Mouse (Mus musculus) myocyte (in vitro differentiated cells): Measurements from ENCODE around the gene 9430015G10Rik. TPM values are rescaled to one million over a fixed set of nuclear protein-coding genes. Genes with fewer than 3 reads are reported as not detected.

Source experiments
- H3K27me3 ChIP-seq: one replicate; pipeline ENCODE4 v1.6.1; 2011; ENCODE audit not compliant: control insufficient read depth, insufficient read depth, insufficient read length
- H3K36me3 ChIP-seq: one replicate; pipeline ENCODE4 v1.6.1; 2011; ENCODE audit not compliant: control insufficient read depth, insufficient read depth
- H3K4me2 ChIP-seq: one replicate; pipeline ENCODE4 v1.6.1; 2011; ENCODE audit warnings: low read depth, control low read depth
- H3K4me3 ChIP-seq: one replicate; pipeline ENCODE4 v1.5.1; 2011; ENCODE audit warnings: mild to moderate bottlenecking, control low read depth, moderate library complexity
- H3K79me2 ChIP-seq: one replicate; pipeline ENCODE4 v1.6.1; 2011; ENCODE audit not compliant: control insufficient read depth, insufficient read depth
- H3ac ChIP-seq: one replicate; pipeline ENCODE4 v1.6.1; 2011; ENCODE audit not compliant: control insufficient read depth, insufficient read length
- CEBPB ChIP-seq: IDR thresholded peaks from 2 replicates; pipeline ENCODE4 v1.6.1; 2011; ENCODE audit warnings: mild to moderate bottlenecking, moderate library complexity; ENCODE audit not compliant: poor library complexity, insufficient read depth, severe bottlenecking
- E2F4 ChIP-seq: IDR thresholded peaks from one replicate; pipeline ENCODE4 v1.6.1; 2011; ENCODE audit warnings: mild to moderate bottlenecking, control low read depth, moderate library complexity; ENCODE audit not compliant: insufficient read depth
- MAX ChIP-seq: IDR thresholded peaks from one replicate; pipeline ENCODE4 v1.6.1; 2011; ENCODE audit warnings: low read depth, mild to moderate bottlenecking, control low read depth
- MYOD1 ChIP-seq, 3 experiments: IDR thresholded peaks; one replicate each; pipeline ENCODE4 v1.6.1; 2011; ENCODE audit warnings: control low read depth in 2 of 3, low read depth in 2 of 3, mild to moderate bottlenecking in 2 of 3, moderate library complexity in 1 of 3; ENCODE audit not compliant: insufficient read length in 2 of 3, control insufficient read depth in 1 of 3
- MYOG ChIP-seq, 3 experiments: IDR thresholded peaks; one replicate each; pipeline ENCODE4 v1.6.1; 2011; ENCODE audit warnings: control low read depth in 2 of 3, low read depth in 2 of 3, mild to moderate bottlenecking in 2 of 3; ENCODE audit not compliant: insufficient read length in 2 of 3, control insufficient read depth in 1 of 3, insufficient read depth in 1 of 3
- POLR2A ChIP-seq: IDR thresholded peaks from one replicate; pipeline ENCODE4 v1.6.1; 2011; ENCODE audit warnings: low read depth, mild to moderate bottlenecking, control low read depth, moderate library complexity; ENCODE audit not compliant: insufficient read length
- POLR2AphosphoS2 ChIP-seq: IDR thresholded peaks from one replicate; pipeline ENCODE4 v1.6.1; 2011; ENCODE audit warnings: low read depth, control low read depth; ENCODE audit not compliant: insufficient read length
- REST ChIP-seq: IDR thresholded peaks from one replicate; pipeline ENCODE4 v1.6.1; 2011; ENCODE audit warnings: mild to moderate bottlenecking, control low read depth, moderate library complexity; ENCODE audit not compliant: insufficient read depth, insufficient read length
- SRF ChIP-seq: IDR thresholded peaks from one replicate; pipeline ENCODE4 v1.6.1; 2011; ENCODE audit warnings: low read depth; ENCODE audit not compliant: control insufficient read depth, insufficient read length
- TCF12 ChIP-seq: IDR thresholded peaks from one replicate; pipeline ENCODE4 v1.6.1; 2011; ENCODE audit warnings: mild to moderate bottlenecking, control low read depth; ENCODE audit not compliant: poor library complexity, insufficient read depth, severe bottlenecking
- TCF3 ChIP-seq: IDR thresholded peaks from one replicate; pipeline ENCODE4 v1.6.1; 2011; ENCODE audit warnings: low read depth, control low read depth; ENCODE audit not compliant: insufficient read length
- USF1 ChIP-seq: IDR thresholded peaks from one replicate; pipeline ENCODE4 v1.6.1; 2011; ENCODE audit warnings: low read depth, mild to moderate bottlenecking, control low read depth, moderate library complexity
- polyA plus RNA-seq: library from polyadenylated mRNA; unstranded; fragments of >200 nt; fragmentation: generic; extraction: Trizol; gene quantifications from one replicate; pipeline ENCODE4 v1.2.1, GENCODE M21; 2012; ENCODE audit warnings: missing spikeins

Gene 9430015G10Rik
- polyA plus RNA-seq, 1 experiment, result 11.0 TPM

GRCm38 (mm10) chr4:156087398-156088087 lies 22.2 kb upstream of the 9430015G10Rik start:
- Histone ChIP-seq H3ac (no peak overlapping the region), H3K36me3 (no peaks in the 10 kb centered on the region), H3K4me2 (no peak overlapping the region), H3K27me3 (peaks cover 22% of the 10 kb centered on the region), H3K79me2 (no peaks in the 10 kb centered on the region), H3K4me3 (no peak overlapping the region)
- TF ChIP-seq POLR2A (no peak), TCF12 (no peak), POLR2AphosphoS2 (no peak), CEBPB (no peak), REST (no peak), E2F4 (no peak), SRF (no peak), MYOG (IDR thresholded peaks at IDR 0.05; ENCODE audit: control insufficient read depth in 1 of 3, insufficient read depth in 1 of 3, insufficient read length in 2 of 3, low read depth in 2 of 3) (no peak), MYOD1 (IDR thresholded peaks at IDR 0.05; ENCODE audit: control insufficient read depth in 1 of 3, insufficient read length in 2 of 3, low read depth in 2 of 3) (no peak), USF1 (no peak), MAX (no peak)

- Histone ChIP-seq H3ac (no peak overlapping the region), H3K4me3 (no peak overlapping the region), H3K27me3 (peaks cover 20% of the 10 kb centered on the region), H3K79me2 (no peaks in the 10 kb centered on the region), H3K4me2 (no peak overlapping the region), H3K36me3 (no peaks in the 10 kb centered on the region)
- TF ChIP-seq USF1 (no peak), MAX (no peak), TCF3 (no peak), POLR2AphosphoS2 (no peak), POLR2A (no peak), TCF12 (no peak), CEBPB (no peak), MYOG (IDR thresholded peaks at IDR 0.05; ENCODE audit: control insufficient read depth in 1 of 3, insufficient read depth in 1 of 3, insufficient read length in 2 of 3, low read depth in 2 of 3) (no peak), E2F4 (no peak), MYOD1 (IDR thresholded peaks at IDR 0.05; ENCODE audit: control insufficient read depth in 1 of 3, insufficient read length in 2 of 3, low read depth in 2 of 3) (no peak), SRF (no peak), REST (no peak)
Measured at GRCm38 (mm10) chr4:156091236-156091635, 18.5 kb upstream of the 9430015G10Rik start.

- Histone ChIP-seq H3K36me3 (no peaks in the 10 kb centered on the region), H3K79me2 (no peaks in the 10 kb centered on the region), H3ac (no peak overlapping the region), H3K27me3 (peaks cover 29% of the 10 kb centered on the region), H3K4me2 (no peak overlapping the region), H3K4me3 (no peak overlapping the region)
- TF ChIP-seq TCF3 (no peak), MAX (no peak), REST (no peak), POLR2AphosphoS2 (no peak), SRF (no peak), MYOD1 (IDR thresholded peaks at IDR 0.05; ENCODE audit: control insufficient read depth in 1 of 3, insufficient read length in 2 of 3, low read depth in 2 of 3) (no peak), CEBPB (no peak), TCF12 (no peak)
Measured at GRCm38 (mm10) chr4:156092765-156093164, 17.0 kb upstream of the 9430015G10Rik start.

- peaks cover 39% of the 10 kb centered on the region for H3K27me3 ChIP-seq
- TF ChIP-seq SRF (no peak), E2F4 (no peak), USF1 (no peak), MYOG (IDR thresholded peaks at IDR 0.05; ENCODE audit: control insufficient read depth in 1 of 3, insufficient read depth in 1 of 3, insufficient read length in 2 of 3, low read depth in 2 of 3) (no peak), REST (no peak), TCF12 (no peak), POLR2AphosphoS2 (no peak), CEBPB (no peak), POLR2A (no peak), MAX (no peak)
- no peak overlapping the region for H3K4me2 ChIP-seq
- no peak overlapping the region for H3ac ChIP-seq
- H3K4me3 ChIP-seq, result no peak overlapping the region
- H3K79me2 ChIP-seq, result no peaks in the 10 kb centered on the region
- H3K36me3 ChIP-seq, result no peaks in the 10 kb centered on the region
Measured at GRCm38 (mm10) chr4:156093758-156094157, 16.0 kb upstream of the 9430015G10Rik start.

- Histone ChIP-seq H3K79me2 (no peaks in the 10 kb centered on the region), H3K4me3 (no peak overlapping the region), H3ac (no peak overlapping the region), H3K36me3 (no peaks in the 10 kb centered on the region), H3K27me3 (peaks cover 44% of the 10 kb centered on the region), H3K4me2 (no peak overlapping the region)
- TF ChIP-seq TCF3, result no peak
- no peak for TF ChIP-seq SRF
- TF ChIP-seq POLR2AphosphoS2, result no peak
- no peak for TF ChIP-seq TCF12
- TF ChIP-seq POLR2A, result no peak
- TF ChIP-seq USF1, result no peak
- no peak for TF ChIP-seq MYOG (IDR thresholded peaks at IDR 0.05; ENCODE audit: control insufficient read depth in 1 of 3, insufficient read depth in 1 of 3, insufficient read length in 2 of 3, low read depth in 2 of 3)
- no peak for TF ChIP-seq CEBPB
- TF ChIP-seq MAX, result no peak
- no peak for TF ChIP-seq MYOD1 (IDR thresholded peaks at IDR 0.05; ENCODE audit: control insufficient read depth in 1 of 3, insufficient read length in 2 of 3, low read depth in 2 of 3)
- no peak for TF ChIP-seq REST
Measured at GRCm38 (mm10) chr4:156096191-156096590, 13.6 kb upstream of the 9430015G10Rik start.
